Mouse (Mus musculus): ENCODE measurements around the gene Zfp317. TPM values are rescaled to one million over a fixed set of nuclear protein-coding genes. Genes with fewer than 3 reads are reported as not detected.

Zfp317 gene
- 23.8 and 26.1 TPM in 2 replicates for polyA plus RNA-seq (2015; fragmentation: Nextera tagmentation; extraction: Ambion mirVana)

DNA sequence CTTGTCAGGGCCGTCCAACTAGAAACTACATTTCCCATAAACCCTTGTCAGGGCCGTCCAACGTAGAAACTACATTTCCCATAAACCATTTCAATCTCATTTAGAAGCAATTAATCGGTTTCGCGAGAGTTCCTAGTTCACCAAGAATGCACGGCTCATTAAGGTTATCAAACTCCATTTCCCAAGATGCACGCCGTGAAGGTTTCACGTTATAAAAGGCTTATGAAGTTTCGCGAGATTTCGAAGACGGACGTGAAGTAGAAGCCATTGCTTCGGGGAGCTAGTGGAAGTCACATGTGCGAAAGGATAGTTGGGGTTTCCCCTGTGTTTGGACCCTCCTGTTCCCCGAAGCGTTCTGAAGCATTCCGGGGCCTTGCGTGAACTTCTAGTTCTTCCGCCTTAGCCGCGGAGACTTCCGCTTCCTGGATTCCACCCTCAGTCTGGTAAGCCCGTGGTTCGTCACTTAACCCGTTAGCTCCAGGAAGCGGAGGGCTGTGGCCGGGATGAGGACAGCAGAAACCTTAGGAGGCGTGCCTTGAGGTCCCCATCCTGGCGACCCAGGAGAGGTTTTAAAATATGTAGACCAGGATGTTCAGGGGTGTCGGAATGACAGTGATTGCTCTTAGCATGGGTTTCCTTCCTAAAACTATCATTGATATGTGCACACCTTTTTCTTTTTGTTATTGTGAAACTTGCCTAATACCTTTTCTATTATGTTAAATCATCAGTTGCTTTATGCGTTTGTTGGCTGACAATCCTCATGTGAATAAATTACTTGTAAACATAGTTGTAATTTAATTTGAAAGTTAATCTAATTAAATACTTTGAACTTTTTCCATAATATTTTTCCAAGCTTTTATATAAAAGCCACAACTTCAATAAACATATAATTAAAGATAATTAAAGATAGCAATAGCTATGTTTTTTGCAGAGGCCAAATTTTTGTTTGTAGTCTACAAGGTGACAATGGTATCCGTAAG, at the start of gene Zfp317:
Gene Zfp317 (plus strand): TSS at position 260 of the 980 bp plus-strand sequence.
- no peaks in the 10 kb centered on the region for H3K27me3 ChIP-seq (ENCODE audit: insufficient read depth, low read length)
- WGBS, result 2% methylated on average over 35 of the region's 35 CpGs
- peak within 1 kb of the TSS; percentile 58 for H3K9ac ChIP-seq (ENCODE audit: low read depth, low read length)
- DNase-seq (ENCODE audit: low spot score), result peak; percentile 100
- ATAC-seq (replicated peaks; ENCODE audit: low FRiP score, low read depth), result peak; percentile 99
- peak within 1 kb of the TSS; percentile 45 for H3K4me2 ChIP-seq (ENCODE audit: low read length)
- H3K27ac ChIP-seq, result peak within 1 kb of the TSS; percentile 94
- no peaks in the 10 kb centered on the region for H3K4me1 ChIP-seq (replicated peaks; ENCODE audit: insufficient read depth, low read length)
- TF ChIP-seq CTCF (IDR thresholded peaks at IDR 0.05; ENCODE audit: low read depth), result no peak
- H3K9me3 ChIP-seq (replicated peaks; ENCODE audit: low read length), result no peaks in the 10 kb centered on the region
- H3K4me3 ChIP-seq (replicated peaks; ENCODE audit: low read depth, low read length), result peak within 1 kb of the TSS; percentile 52
- H3K36me3 ChIP-seq (ENCODE audit: insufficient read depth, low read length), result no peaks in the 10 kb centered on the region

GRCm38 (mm10) chr9:19582317-19582716, 39.6 kb upstream of the Zfp317 start, which contains the start of gene Olfr855:
Gene Olfr855, plus strand, starts transcription at chr9:19582617.
- ATAC-seq (replicated peaks; ENCODE audit: low FRiP score, low read depth) (no peak), DNase-seq (ENCODE audit: low spot score) (no peak)
- H3K36me3 ChIP-seq (ENCODE audit: insufficient read depth, low read length), result no peaks in the 10 kb centered on the region
- TF ChIP-seq CTCF (IDR thresholded peaks at IDR 0.05; ENCODE audit: low read depth), result no peak
- no peaks in the 10 kb centered on the region for H3K9me3 ChIP-seq (replicated peaks; ENCODE audit: low read length)
- no peaks in the 10 kb centered on the region for H3K4me1 ChIP-seq (replicated peaks; ENCODE audit: insufficient read depth, low read length)
- no peak within 1 kb of the TSS for H3K4me2 ChIP-seq (ENCODE audit: low read length)
- H3K4me3 ChIP-seq (replicated peaks; ENCODE audit: low read depth, low read length), result no peak within 1 kb of the TSS
- H3K27me3 ChIP-seq (ENCODE audit: insufficient read depth, low read length), result no peaks in the 10 kb centered on the region
- no peak within 1 kb of the TSS for H3K9ac ChIP-seq (ENCODE audit: low read depth, low read length)
- H3K27ac ChIP-seq, result no peak within 1 kb of the TSS

GRCm38 (mm10) chr9:19621297-19621696, 605 bp upstream of the Zfp317 start:
- TF ChIP-seq CTCF (IDR thresholded peaks at IDR 0.05; ENCODE audit: low read depth), result no peak
- WGBS, result 98% methylated on average over 3 of the region's 3 CpGs
- DNase-seq (ENCODE audit: low spot score), result no peak
- Histone ChIP-seq H3K27ac (no peak overlapping the region), H3K36me3 (ENCODE audit: insufficient read depth, low read length) (no peaks in the 10 kb centered on the region), H3K4me2 (ENCODE audit: low read length) (no peak overlapping the region), H3K9me3 (replicated peaks; ENCODE audit: low read length) (no peaks in the 10 kb centered on the region), H3K9ac (ENCODE audit: low read depth, low read length) (no peak overlapping the region), H3K27me3 (ENCODE audit: insufficient read depth, low read length) (no peaks in the 10 kb centered on the region), H3K4me1 (replicated peaks; ENCODE audit: insufficient read depth, low read length) (no peaks in the 10 kb centered on the region), H3K4me3 (replicated peaks; ENCODE audit: low read depth, low read length) (no peak overlapping the region)
- no peak for ATAC-seq (replicated peaks; ENCODE audit: low FRiP score, low read depth)

DNA sequence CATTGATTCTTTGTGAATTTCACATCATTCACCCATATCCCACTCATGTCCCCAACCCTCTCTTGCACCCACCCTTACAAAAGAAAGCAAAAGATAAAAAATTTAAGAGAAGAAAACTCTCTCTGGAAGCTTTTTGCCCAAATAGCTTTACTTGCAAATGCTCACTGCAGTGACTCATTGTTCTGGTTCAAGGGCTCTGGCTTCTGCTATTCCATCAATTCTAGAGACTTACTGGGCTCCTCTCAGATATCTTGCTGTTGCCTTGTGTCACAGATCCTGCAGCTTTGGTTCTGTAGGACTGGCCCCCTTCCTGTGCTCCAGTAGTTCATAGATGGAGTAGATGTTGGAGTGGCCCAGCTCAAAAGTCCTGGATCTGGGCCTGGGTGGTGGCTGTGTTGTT, 7.7 kb downstream of the Zfp317 start:
- Histone ChIP-seq H3K9me3 (replicated peaks; ENCODE audit: low read length) (no peaks in the 10 kb centered on the region), H3K4me1 (replicated peaks; ENCODE audit: insufficient read depth, low read length) (no peaks in the 10 kb centered on the region), H3K4me3 (replicated peaks; ENCODE audit: low read depth, low read length) (no peak overlapping the region), H3K27ac (no peak overlapping the region), H3K27me3 (ENCODE audit: insufficient read depth, low read length) (no peaks in the 10 kb centered on the region), H3K9ac (ENCODE audit: low read depth, low read length) (no peak overlapping the region), H3K36me3 (ENCODE audit: insufficient read depth, low read length) (peaks cover 11% of the 10 kb centered on the region; the same call in 1 of the 2 replicates), H3K4me2 (ENCODE audit: low read length) (no peak overlapping the region)
- no peak for DNase-seq (ENCODE audit: low spot score)
- no peak for TF ChIP-seq CTCF (IDR thresholded peaks at IDR 0.05; ENCODE audit: low read depth)
- no peak for ATAC-seq (replicated peaks; ENCODE audit: low FRiP score, low read depth)

- no peak for TF ChIP-seq CTCF (IDR thresholded peaks at IDR 0.05; ENCODE audit: low read depth)
- ATAC-seq (replicated peaks; ENCODE audit: low FRiP score, low read depth), result no peak
- H3K36me3 ChIP-seq (ENCODE audit: insufficient read depth, low read length), result peaks cover 45% of the 10 kb centered on the region
These were observed 23.3 kb downstream of the Zfp317 start for GRCm38 (mm10) chr9:19645193-19645592.

DNA sequence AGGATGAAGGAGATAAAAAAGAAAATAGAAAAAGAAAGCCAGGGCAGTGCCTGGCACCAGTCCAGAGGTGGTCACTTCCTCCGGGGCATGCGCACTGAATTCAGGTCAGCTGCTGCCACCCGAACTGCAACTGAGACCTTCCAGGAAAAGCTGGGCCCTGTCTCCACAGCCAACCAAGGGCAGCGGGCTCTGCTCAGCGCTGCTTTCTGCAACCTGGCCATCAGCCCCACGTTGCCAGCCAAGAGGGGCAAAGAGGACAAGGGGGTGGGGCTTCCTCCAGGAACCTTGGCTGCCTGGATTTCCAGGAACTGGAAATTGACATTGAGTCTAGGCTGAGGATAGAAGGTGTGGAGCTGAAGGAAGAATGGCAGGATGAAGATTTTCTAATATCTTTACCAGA, 68.4 kb downstream of the Zfp317 start:
- no peaks in the 10 kb centered on the region for H3K4me1 ChIP-seq (replicated peaks; ENCODE audit: insufficient read depth, low read length)
- no peak overlapping the region for H3K4me2 ChIP-seq (ENCODE audit: low read length)
- DNase-seq (ENCODE audit: low spot score), result no peak
- no peaks in the 10 kb centered on the region for H3K27me3 ChIP-seq (ENCODE audit: insufficient read depth, low read length)
- ATAC-seq (replicated peaks; ENCODE audit: low FRiP score, low read depth), result no peak
- 83% methylated on average over 6 of the region's 6 CpGs for WGBS
- no peak overlapping the region for H3K9ac ChIP-seq (ENCODE audit: low read depth, low read length)
- no peak overlapping the region for H3K4me3 ChIP-seq (replicated peaks; ENCODE audit: low read depth, low read length)
- no peaks in the 10 kb centered on the region for H3K36me3 ChIP-seq (ENCODE audit: insufficient read depth, low read length)
- TF ChIP-seq CTCF (IDR thresholded peaks at IDR 0.05; ENCODE audit: low read depth), result no peak
- H3K9me3 ChIP-seq (replicated peaks; ENCODE audit: low read length), result no peaks in the 10 kb centered on the region
- H3K27ac ChIP-seq, result no peak overlapping the region

More at GRCm38 (mm10) chr9:19645193-19645592, 23.3 kb downstream of the Zfp317 start:
- Histone ChIP-seq H3K27ac (no peak overlapping the region), H3K27me3 (ENCODE audit: insufficient read depth, low read length) (no peaks in the 10 kb centered on the region), H3K9me3 (replicated peaks; ENCODE audit: low read length) (no peaks in the 10 kb centered on the region), H3K4me3 (replicated peaks; ENCODE audit: low read depth, low read length) (no peak overlapping the region), H3K9ac (ENCODE audit: low read depth, low read length) (no peak overlapping the region), H3K4me2 (ENCODE audit: low read length) (no peak overlapping the region), H3K4me1 (replicated peaks; ENCODE audit: insufficient read depth, low read length) (no peaks in the 10 kb centered on the region)
- DNase-seq (ENCODE audit: low spot score), result no peak
- WGBS, result 97% methylated on average over 3 of the region's 3 CpGs
